Mouse (Mus musculus): ENCODE data around the gene Rnaseh1. TPM values are rescaled to one million over a fixed set of nuclear protein-coding genes. Genes with fewer than 3 reads are reported as not detected.

Gene Rnaseh1
- polyA plus RNA-seq, 1 experiment from 2014 or later, result 23.9 TPM

DNA sequence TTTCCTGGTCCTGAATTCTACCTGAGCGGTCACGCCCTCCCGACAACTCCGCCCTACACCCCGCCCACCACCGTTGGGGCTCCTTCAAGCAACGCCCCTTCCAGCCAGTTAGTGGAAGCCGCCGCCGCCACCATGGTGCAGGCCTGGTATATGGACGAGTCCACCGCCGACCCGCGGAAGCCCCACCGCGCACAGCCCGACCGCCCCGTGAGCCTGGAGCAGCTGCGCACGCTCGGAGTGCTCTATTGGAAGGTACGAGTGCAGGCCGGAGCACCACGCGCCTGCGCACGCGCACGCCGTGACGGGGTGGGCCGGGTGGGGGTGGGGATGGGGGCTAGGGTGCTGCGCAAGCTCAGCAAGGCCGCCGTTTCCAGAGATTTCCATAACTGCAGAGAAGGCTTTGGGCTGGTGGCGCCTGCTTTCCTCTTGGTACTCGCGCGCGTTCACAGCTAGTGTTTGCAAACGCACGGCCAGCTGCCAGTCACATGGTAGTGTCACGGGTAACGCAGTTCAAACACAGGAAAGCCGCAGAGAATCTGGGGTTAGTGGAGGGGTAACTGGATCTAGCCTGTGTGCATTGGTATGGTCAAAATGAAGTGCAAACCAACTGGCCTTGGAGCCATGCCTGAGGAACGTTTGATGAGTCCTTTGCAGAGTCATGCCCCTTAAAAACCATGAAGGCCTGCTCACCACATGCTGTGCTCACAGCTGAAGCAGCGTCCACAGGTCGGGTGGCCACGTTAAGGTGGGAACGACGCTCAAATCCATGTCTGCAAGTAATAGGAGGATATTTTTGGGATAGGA is 25.9 kb downstream of the Rnaseh1 start, which contains the start of gene Adi1:
Gene Adi1 (plus strand): TSS at position 111 of the 804 bp plus-strand sequence.
- Histone ChIP-seq H3K36me3 (0 out of 2 replicates have a peak, but pooled peaks cover 4% of the 10 kb centered on the region), H3K27ac (replicated peaks) (peak within 1 kb of the TSS; percentile 94), H3K27me3 (no peaks in the 10 kb centered on the region), H3K4me1 (replicated peaks) (peaks cover 9% of the 10 kb centered on the region), H3K9me3 (no peaks in the 10 kb centered on the region), H3K9ac (peak within 1 kb of the TSS; percentile 74), H3K4me3 (peak within 1 kb of the TSS; percentile 51), H3K4me2 (peak within 1 kb of the TSS; percentile 59)
- ATAC-seq (ENCODE audit: low read depth), result peak; percentile 99
- 3% methylated on average over 53 of the region's 53 CpGs for WGBS

GRCm38 (mm10) chr12:28675925-28676209 is 26.5 kb downstream of the Rnaseh1 start:
- Histone ChIP-seq H3K9ac (peak overlapping the region; percentile 74), H3K4me3 (peak overlapping the region; percentile 51), H3K9me3 (no peaks in the 10 kb centered on the region), H3K27ac (replicated peaks) (peak overlapping the region; percentile 94), H3K36me3 (0 out of 2 replicates have a peak, but pooled peaks cover 4% of the 10 kb centered on the region), H3K4me2 (peak overlapping the region; percentile 59), H3K27me3 (no peaks in the 10 kb centered on the region), H3K4me1 (replicated peaks) (peaks cover 9% of the 10 kb centered on the region)
- 73% methylated on average over 5 of the region's 5 CpGs for WGBS
- no peak; the same call in 1 of the 2 replicates for ATAC-seq (ENCODE audit: low read depth)

DNA sequence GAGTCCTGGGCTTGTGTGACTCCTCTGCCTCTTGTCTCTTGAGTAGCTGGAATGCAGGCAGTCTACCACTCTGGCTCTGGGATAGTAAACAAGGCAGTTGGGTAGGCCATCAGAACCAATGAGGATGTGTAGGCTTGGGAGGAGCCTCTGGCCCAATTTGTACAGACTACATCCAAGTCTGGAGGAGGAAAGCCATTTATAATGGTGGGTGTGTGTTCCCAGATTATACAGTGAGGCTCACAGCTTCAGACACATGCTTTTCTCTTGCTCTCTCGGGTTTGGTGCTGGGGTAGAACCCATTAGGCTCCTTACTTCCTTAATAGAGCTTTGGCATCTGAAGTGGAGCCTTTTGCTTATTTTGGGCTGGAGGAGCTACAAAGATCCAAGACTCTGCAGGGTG is 35.3 kb downstream of the Rnaseh1 start:
- 83% methylated on average over 1 of the region's 1 CpGs for WGBS
- Histone ChIP-seq H3K27ac (replicated peaks) (no peak overlapping the region), H3K4me1 (replicated peaks) (peaks cover 12% of the 10 kb centered on the region), H3K4me2 (no peak overlapping the region), H3K36me3 (peaks cover 17% of the 10 kb centered on the region), H3K27me3 (no peaks in the 10 kb centered on the region), H3K9me3 (no peaks in the 10 kb centered on the region), H3K4me3 (no peak overlapping the region), H3K9ac (no peak overlapping the region)
- no peak for ATAC-seq (ENCODE audit: low read depth)

GRCm38 (mm10) chr12:28685771-28686170 is 36.4 kb downstream of the Rnaseh1 start:
- Histone ChIP-seq H3K27me3 (no peaks in the 10 kb centered on the region), H3K36me3 (peaks cover 27% of the 10 kb centered on the region), H3K27ac (replicated peaks) (0 out of 2 replicates have a peak overlapping the region, but pooled peaks have one; percentile 64), H3K4me2 (no peak overlapping the region), H3K4me3 (no peak overlapping the region), H3K4me1 (replicated peaks) (peaks cover 12% of the 10 kb centered on the region), H3K9me3 (no peaks in the 10 kb centered on the region), H3K9ac (no peak overlapping the region)
- 69% methylated on average over 3 of the region's 3 CpGs for WGBS
- no peak for ATAC-seq (ENCODE audit: low read depth)

- no peak overlapping the region for H3K4me2 ChIP-seq
- H3K27ac ChIP-seq (replicated peaks), result peak overlapping the region; percentile 64
- no peaks in the 10 kb centered on the region for H3K27me3 ChIP-seq
- peaks cover 12% of the 10 kb centered on the region for H3K4me1 ChIP-seq (replicated peaks)
- no peak for ATAC-seq (ENCODE audit: low read depth)
- H3K9me3 ChIP-seq, result no peaks in the 10 kb centered on the region
- WGBS, result 44% methylated on average over 8 of the region's 8 CpGs
- H3K36me3 ChIP-seq, result peaks cover 32% of the 10 kb centered on the region
- H3K9ac ChIP-seq, result peak overlapping the region; percentile 26; the same call in 1 of the 2 replicates
- H3K4me3 ChIP-seq, result no peak overlapping the region
Observed at GRCm38 (mm10) chr12:28686199-28686879, 36.9 kb downstream of the Rnaseh1 start.

DNA sequence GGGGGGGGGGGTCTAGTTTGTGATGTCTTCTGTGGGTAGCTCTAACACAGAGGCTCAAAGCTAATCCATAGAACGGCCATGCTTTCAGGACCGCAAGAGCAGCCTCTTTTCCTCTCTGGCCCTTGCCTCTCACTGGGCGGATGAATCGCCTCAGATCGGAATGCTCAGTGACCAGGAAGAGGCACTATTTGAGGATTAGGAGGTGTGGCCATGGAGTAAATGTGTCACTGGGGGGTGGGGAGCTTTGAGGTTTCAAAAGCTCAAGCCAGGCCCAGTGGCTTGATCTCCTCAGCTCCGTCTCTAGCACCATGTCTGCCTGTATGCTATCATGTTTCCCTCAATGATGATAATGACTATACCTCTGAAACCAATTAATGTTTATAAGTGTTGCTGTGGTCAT is 39.6 kb downstream of the Rnaseh1 start:
- Histone ChIP-seq H3K4me3 (no peak overlapping the region), H3K4me1 (replicated peaks) (peaks cover 12% of the 10 kb centered on the region), H3K9ac (no peak overlapping the region), H3K4me2 (no peak overlapping the region), H3K36me3 (peaks cover 38% of the 10 kb centered on the region), H3K9me3 (no peaks in the 10 kb centered on the region), H3K27me3 (no peaks in the 10 kb centered on the region), H3K27ac (replicated peaks) (no peak overlapping the region)
- ATAC-seq (ENCODE audit: low read depth), result no peak
- WGBS, result 86% methylated on average over 6 of the region's 6 CpGs

GRCm38 (mm10) chr12:28690730-28691129 is 41.3 kb downstream of the Rnaseh1 start:
- peaks cover 10% of the 10 kb centered on the region for H3K4me1 ChIP-seq (replicated peaks)
- no peak overlapping the region for H3K4me3 ChIP-seq
- H3K9ac ChIP-seq, result no peak overlapping the region
- no peaks in the 10 kb centered on the region for H3K27me3 ChIP-seq
- H3K9me3 ChIP-seq, result no peaks in the 10 kb centered on the region
- H3K27ac ChIP-seq (replicated peaks), result no peak overlapping the region
- H3K36me3 ChIP-seq, result peaks cover 50% of the 10 kb centered on the region
- no peak for ATAC-seq (ENCODE audit: low read depth)
- 88% methylated on average over 7 of the region's 7 CpGs for WGBS
- H3K4me2 ChIP-seq, result no peak overlapping the region

DNA sequence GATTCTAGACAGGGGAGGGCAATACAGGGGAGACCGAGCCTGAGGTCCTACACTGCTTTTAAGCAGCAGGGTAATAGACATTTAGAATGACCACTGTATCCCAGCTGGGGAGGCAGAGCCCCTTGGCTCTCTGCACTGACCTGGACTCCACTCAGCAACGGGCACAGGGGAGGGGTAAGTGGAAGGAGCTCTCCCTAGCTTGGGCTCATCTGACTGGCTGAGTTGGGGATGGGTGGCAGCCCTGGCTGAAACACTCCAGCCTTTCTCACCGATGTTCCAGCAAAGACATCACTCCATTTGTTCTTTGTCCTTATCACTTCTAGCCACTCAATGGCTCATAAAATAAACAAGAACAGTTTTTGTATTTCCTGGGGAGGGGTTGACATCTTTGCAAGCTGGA is 44.3 kb downstream of the Rnaseh1 start:
- H3K9ac ChIP-seq, result no peak overlapping the region
- H3K9me3 ChIP-seq, result no peaks in the 10 kb centered on the region
- no peaks in the 10 kb centered on the region for H3K4me1 ChIP-seq (replicated peaks)
- H3K27me3 ChIP-seq, result no peaks in the 10 kb centered on the region
- H3K36me3 ChIP-seq, result peaks cover 63% of the 10 kb centered on the region
- no peak for ATAC-seq (ENCODE audit: low read depth)
- no peak overlapping the region for H3K4me3 ChIP-seq
- WGBS, result 79% methylated on average over 3 of the region's 3 CpGs
- no peak overlapping the region for H3K4me2 ChIP-seq
- H3K27ac ChIP-seq (replicated peaks), result no peak overlapping the region

GRCm38 (mm10) chr12:28694231-28694630 is 44.8 kb downstream of the Rnaseh1 start:
- Histone ChIP-seq H3K27ac (replicated peaks) (no peak overlapping the region), H3K36me3 (peaks cover 58% of the 10 kb centered on the region), H3K27me3 (no peaks in the 10 kb centered on the region), H3K9ac (no peak overlapping the region), H3K4me1 (replicated peaks) (peaks cover 3% of the 10 kb centered on the region), H3K4me2 (no peak overlapping the region), H3K4me3 (no peak overlapping the region), H3K9me3 (no peaks in the 10 kb centered on the region)
- 78% methylated on average over 2 of the region's 2 CpGs for WGBS
- no peak for ATAC-seq (ENCODE audit: low read depth)

DNA sequence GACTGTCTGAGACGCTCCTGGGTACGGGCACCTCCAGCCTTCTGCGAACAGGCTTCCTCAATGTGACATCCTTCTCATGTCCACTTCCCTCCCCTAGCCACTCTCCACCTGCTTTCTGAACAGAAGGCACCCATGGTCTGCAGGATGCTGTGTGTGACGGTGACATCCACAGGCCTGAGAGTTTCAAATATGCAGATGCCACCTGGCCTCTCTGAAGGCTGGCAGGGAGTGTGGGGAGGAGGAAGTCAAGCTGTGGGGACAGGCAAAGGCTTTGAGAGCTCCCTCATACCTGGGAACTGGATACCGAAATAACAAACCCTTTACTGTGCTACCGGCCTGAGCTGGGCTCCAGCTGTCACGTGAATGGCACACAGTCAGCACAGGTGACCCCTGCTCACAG is 45.4 kb downstream of the Rnaseh1 start:
- WGBS, result 89% methylated on average over 7 of the region's 7 CpGs

DNA sequence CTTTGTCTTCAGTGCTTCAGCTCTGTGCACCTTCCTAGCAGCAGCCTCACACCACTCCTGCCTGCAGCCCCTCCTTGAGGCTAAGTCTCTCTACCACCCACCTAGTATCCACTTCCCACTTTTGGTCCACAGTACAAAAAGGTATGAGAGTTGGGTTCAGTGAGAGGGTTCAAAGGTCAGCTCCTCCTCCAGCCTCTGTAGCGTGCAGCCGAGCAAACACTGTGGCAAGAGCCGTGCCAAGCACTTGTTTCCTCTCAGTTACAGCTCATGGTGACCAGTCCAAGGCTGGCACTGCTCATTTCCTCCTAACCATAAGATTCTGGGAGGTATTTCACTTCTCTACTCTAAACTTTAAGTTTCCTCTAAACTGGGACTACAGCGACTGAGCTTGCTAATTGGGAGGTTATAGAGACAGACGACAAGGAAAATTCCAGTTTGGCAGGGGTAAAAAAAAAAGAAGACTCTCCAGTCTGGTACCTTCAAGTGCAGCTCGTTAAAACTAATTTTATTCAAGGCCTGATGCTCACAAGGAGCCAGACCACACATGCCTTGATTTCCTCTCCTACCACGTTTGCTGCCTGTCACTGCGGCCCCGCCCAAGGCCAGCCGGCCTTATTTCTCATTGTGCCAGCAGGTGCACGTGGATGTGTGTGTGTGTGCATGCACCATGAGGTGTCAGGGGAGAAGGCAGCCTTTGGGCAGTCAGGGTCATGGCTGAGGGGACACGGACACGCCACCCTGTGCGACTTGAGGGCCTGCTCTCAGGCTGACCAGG is 48.6 kb downstream of the Rnaseh1 start:
- Histone ChIP-seq H3K36me3 (peaks cover 29% of the 10 kb centered on the region), H3K9ac (no peak overlapping the region), H3K27ac (replicated peaks) (no peak overlapping the region), H3K4me1 (replicated peaks) (peaks cover 30% of the 10 kb centered on the region), H3K9me3 (no peaks in the 10 kb centered on the region), H3K4me2 (no peak overlapping the region), H3K4me3 (no peak overlapping the region), H3K27me3 (no peaks in the 10 kb centered on the region)
- 76% methylated on average over 14 of the region's 14 CpGs for WGBS
- no peak for ATAC-seq (ENCODE audit: low read depth)

More for the DNA sequence above, 45.4 kb downstream of the Rnaseh1 start:
- H3K27me3 ChIP-seq, result no peaks in the 10 kb centered on the region
- peaks cover 8% of the 10 kb centered on the region for H3K4me1 ChIP-seq (replicated peaks)
- no peak overlapping the region for H3K27ac ChIP-seq (replicated peaks)
- no peaks in the 10 kb centered on the region for H3K9me3 ChIP-seq
- no peak overlapping the region for H3K4me3 ChIP-seq
- H3K9ac ChIP-seq, result no peak overlapping the region
- peaks cover 53% of the 10 kb centered on the region for H3K36me3 ChIP-seq
- no peak for ATAC-seq (ENCODE audit: low read depth)
- no peak overlapping the region for H3K4me2 ChIP-seq

DNA sequence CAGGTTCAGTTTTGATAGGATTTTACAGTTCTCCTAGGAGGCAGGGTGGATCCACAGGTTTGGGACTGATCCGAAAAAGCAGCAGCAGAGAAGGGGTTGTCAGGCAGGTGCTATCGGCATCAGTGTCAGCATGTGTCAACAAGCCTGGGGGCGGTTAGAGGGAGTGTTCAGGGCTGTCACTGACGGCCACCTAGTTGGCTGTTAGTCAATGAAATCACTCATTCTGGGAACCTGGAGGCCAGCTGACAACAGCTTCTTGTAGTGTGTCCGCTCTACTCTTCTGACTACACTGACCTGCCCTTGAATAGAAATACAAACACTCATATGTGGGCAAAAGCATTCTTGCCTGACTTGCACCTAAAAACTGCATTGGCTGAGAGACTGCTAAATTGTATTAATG is 49.7 kb downstream of the Rnaseh1 start:
- Histone ChIP-seq H3K4me3 (no peak overlapping the region), H3K4me1 (replicated peaks) (peaks cover 32% of the 10 kb centered on the region), H3K4me2 (no peak overlapping the region), H3K27ac (replicated peaks) (peak overlapping the region; percentile 19; the same call in 1 of the 2 replicates), H3K9me3 (no peaks in the 10 kb centered on the region), H3K9ac (no peak overlapping the region), H3K36me3 (peaks cover 24% of the 10 kb centered on the region), H3K27me3 (no peaks in the 10 kb centered on the region)
- WGBS, result 74% methylated on average over 5 of the region's 5 CpGs
- no peak for ATAC-seq (ENCODE audit: low read depth)

All from neural tube, embryonic 13.5 days (tissue).